Mouse (Mus musculus): ENCODE measurements at regions not wholly inside any gene's neighbourhood (a gene's known extent, or its start where the extent isn't known, plus 50 kb on each side); places are given as distances from the start of the nearest gene placed in this dataset.

DNA sequence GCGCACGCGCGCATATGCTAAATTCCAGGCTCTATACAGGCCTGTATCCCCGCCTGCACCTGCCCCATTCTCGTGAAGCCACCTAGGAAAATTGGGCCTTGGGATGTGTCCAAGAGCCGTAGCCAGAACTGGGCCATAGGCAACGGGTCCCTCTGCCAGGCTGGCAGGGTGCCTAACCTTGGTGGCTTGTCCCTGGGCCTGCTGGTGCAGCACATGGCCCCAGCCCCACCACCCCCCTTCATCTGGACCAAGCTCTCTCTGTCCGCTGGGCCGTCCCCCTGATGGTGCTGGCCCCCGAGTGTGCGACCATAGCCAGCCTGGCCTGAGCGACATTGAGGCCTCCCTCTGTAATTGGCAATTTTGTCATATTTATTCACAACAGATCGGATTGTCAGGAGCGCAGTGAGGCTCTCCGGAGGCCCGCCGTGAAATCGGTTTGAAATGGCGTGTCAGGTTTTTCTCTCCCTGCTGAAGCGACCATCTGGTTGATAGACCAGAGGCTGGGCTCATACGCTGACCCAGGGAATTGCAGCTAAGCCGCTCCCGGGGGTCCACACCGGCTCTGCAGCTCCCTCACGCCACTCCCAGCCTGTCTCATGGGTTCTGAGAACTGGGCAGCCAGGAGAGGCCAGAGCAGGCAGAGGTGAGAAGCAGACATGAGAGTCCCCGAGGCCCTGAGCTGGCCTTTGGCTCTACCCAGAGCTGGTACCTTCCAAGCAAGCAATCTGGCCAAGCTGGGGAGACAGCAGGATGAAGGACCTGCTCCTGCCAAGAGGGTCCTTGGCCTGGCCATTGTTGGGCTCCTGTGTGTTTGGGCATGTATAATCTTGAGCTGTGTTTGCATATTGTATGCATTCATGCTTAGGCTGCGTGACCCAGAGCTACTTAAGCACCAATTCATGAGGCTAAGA is 67.6 kb downstream of the Uncx start:
- H3K4me1 ChIP-seq (replicated peaks; ENCODE audit: control insufficient read depth, insufficient read depth) = no peaks in the 10 kb centered on the region
- 79% methylated on average over 28 of the region's 28 CpGs for WGBS
- ATAC-seq (ENCODE audit: low FRiP score, low TSS enrichment) (no peak), DNase-seq (ENCODE audit: low spot score) (no peak)
- TF ChIP-seq EP300 (optimal IDR thresholded peaks at IDR 0.05) (no peak), CTCF (IDR thresholded peaks at IDR 0.05; ENCODE audit: low read depth) (no peak)
- no peaks in the 10 kb centered on the region for H3K9me3 ChIP-seq (ENCODE audit: control insufficient read depth, low read length)
- no peak overlapping the region for H3K4me3 ChIP-seq (ENCODE audit: low read depth, low read length)
- H3K27ac ChIP-seq (replicated peaks) = no peak overlapping the region
- H3K27me3 ChIP-seq (ENCODE audit: control insufficient read depth, insufficient read depth, low read length) = no peaks in the 10 kb centered on the region
- H3K36me3 ChIP-seq (ENCODE audit: control insufficient read depth, insufficient read depth, low read length) = no peaks in the 10 kb centered on the region
- H3K9ac ChIP-seq (ENCODE audit: low read length) = no peak overlapping the region
- no peak overlapping the region for H3K4me2 ChIP-seq (replicated peaks; ENCODE audit: low read depth)

DNA sequence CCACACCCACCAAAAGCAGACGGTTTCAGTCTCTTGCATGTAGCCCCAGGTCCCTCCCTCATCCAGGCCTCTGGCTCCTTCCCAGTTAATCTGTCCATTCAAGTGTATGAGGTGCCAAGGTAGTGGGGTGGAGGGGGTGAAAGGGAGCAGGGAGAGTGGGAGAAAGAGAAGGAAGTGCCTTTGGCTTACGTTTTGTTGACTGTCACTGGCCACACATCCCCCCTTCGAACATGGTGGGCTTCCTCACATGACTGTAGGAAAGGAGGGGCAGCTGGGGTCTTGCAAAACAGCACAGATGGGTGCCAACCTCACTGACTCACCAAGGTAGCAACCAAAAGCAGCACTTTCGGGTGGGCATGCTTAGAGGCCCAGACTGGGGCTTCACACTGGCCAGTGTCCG is 68.9 kb downstream of the Uncx start:
- H3K4me2 ChIP-seq (replicated peaks; ENCODE audit: low read depth) = no peak overlapping the region
- H3K36me3 ChIP-seq (ENCODE audit: control insufficient read depth, insufficient read depth, low read length) = no peaks in the 10 kb centered on the region
- H3K9ac ChIP-seq (ENCODE audit: low read length) = no peak overlapping the region
- no peak overlapping the region for H3K27ac ChIP-seq (replicated peaks)
- TF ChIP-seq CTCF (IDR thresholded peaks at IDR 0.05; ENCODE audit: low read depth) (no peak), EP300 (optimal IDR thresholded peaks at IDR 0.05) (no peak)
- H3K9me3 ChIP-seq (ENCODE audit: control insufficient read depth, low read length) = no peaks in the 10 kb centered on the region
- DNase-seq (ENCODE audit: low spot score) = no peak
- no peaks in the 10 kb centered on the region for H3K27me3 ChIP-seq (ENCODE audit: control insufficient read depth, insufficient read depth, low read length)
- H3K4me1 ChIP-seq (replicated peaks; ENCODE audit: control insufficient read depth, insufficient read depth) = no peaks in the 10 kb centered on the region
- H3K4me3 ChIP-seq (ENCODE audit: low read depth, low read length) = no peak overlapping the region
- no peak for ATAC-seq (ENCODE audit: low FRiP score, low TSS enrichment)
- WGBS = 69% methylated on average over 5 of the region's 5 CpGs

DNA sequence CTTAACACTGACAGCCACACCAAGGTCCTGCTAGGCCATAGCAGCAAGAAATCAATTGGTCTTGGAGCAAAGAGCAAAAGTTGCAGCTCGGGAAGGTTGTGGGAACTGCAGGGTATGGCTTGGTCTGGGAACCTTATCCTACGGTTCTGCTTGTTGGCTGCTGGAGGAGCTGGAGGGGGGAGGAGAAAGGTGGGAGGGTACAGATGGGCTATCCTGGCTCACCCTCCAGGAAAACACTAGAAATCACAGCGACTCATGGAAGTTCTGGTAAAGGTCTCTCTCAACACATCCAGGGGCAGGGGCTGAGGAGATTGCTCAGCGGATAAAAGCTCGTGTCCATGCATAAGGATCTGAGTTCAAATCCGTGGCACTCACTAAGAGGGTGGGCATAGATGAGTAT is 69.4 kb downstream of the Uncx start:
- no peaks in the 10 kb centered on the region for H3K9me3 ChIP-seq (ENCODE audit: control insufficient read depth, low read length)
- 73% methylated on average over 6 of the region's 6 CpGs for WGBS
- TF ChIP-seq CTCF (IDR thresholded peaks at IDR 0.05; ENCODE audit: low read depth) = no peak
- TF ChIP-seq EP300 (optimal IDR thresholded peaks at IDR 0.05) = no peak
- H3K36me3 ChIP-seq (ENCODE audit: control insufficient read depth, insufficient read depth, low read length) = no peaks in the 10 kb centered on the region
- no peak overlapping the region for H3K4me3 ChIP-seq (ENCODE audit: low read depth, low read length)
- DNase-seq (ENCODE audit: low spot score) (no peak), ATAC-seq (ENCODE audit: low FRiP score, low TSS enrichment) (no peak)
- no peaks in the 10 kb centered on the region for H3K27me3 ChIP-seq (ENCODE audit: control insufficient read depth, insufficient read depth, low read length)
- no peak overlapping the region for H3K27ac ChIP-seq (replicated peaks)
- no peak overlapping the region for H3K4me2 ChIP-seq (replicated peaks; ENCODE audit: low read depth)
- H3K9ac ChIP-seq (ENCODE audit: low read length) = no peak overlapping the region
- H3K4me1 ChIP-seq (replicated peaks; ENCODE audit: control insufficient read depth, insufficient read depth) = no peaks in the 10 kb centered on the region

DNA sequence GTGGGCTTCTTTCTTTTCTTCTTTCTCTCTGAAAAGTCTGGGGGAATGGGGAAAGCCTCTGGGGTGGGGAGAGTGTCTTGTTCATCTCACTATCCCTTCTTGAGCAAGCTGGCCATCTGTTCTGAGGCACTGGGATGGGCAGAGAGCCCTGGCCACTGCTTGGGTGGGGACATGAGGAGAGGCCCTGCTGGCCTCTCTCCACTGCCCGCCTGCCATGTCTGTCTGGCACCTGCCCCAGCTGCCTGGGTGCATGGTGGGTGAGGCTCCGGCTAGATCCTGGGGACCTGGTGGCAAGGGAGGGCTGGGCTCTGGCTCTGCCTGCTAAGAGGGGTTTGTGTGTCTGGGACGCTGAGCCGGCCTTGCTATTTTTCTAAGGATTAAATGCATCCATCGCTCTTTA is 70.3 kb downstream of the Uncx start:
- no peak for DNase-seq (ENCODE audit: low spot score)
- no peak overlapping the region for H3K27ac ChIP-seq (replicated peaks)
- no peak overlapping the region for H3K4me2 ChIP-seq (replicated peaks; ENCODE audit: low read depth)
- H3K4me1 ChIP-seq (replicated peaks; ENCODE audit: control insufficient read depth, insufficient read depth) = no peaks in the 10 kb centered on the region
- WGBS = 71% methylated on average over 5 of the region's 5 CpGs
- H3K9ac ChIP-seq (ENCODE audit: low read length) = no peak overlapping the region
- no peaks in the 10 kb centered on the region for H3K27me3 ChIP-seq (ENCODE audit: control insufficient read depth, insufficient read depth, low read length)
- no peaks in the 10 kb centered on the region for H3K36me3 ChIP-seq (ENCODE audit: control insufficient read depth, insufficient read depth, low read length)
- H3K9me3 ChIP-seq (ENCODE audit: control insufficient read depth, low read length) = no peaks in the 10 kb centered on the region
- no peak overlapping the region for H3K4me3 ChIP-seq (ENCODE audit: low read depth, low read length)
- TF ChIP-seq CTCF (IDR thresholded peaks at IDR 0.05; ENCODE audit: low read depth) = no peak
- TF ChIP-seq EP300 (optimal IDR thresholded peaks at IDR 0.05) = no peak
- ATAC-seq (ENCODE audit: low FRiP score, low TSS enrichment) = no peak

GRCm38 (mm10) chr5:139619301-139620161 is 76.2 kb downstream of the Uncx start:
- H3K9me3 ChIP-seq (ENCODE audit: control insufficient read depth, low read length) = no peaks in the 10 kb centered on the region
- H3K9ac ChIP-seq (ENCODE audit: low read length) = no peak overlapping the region
- WGBS = 22% methylated on average over 36 of the region's 36 CpGs
- H3K27ac ChIP-seq (replicated peaks) = no peak overlapping the region
- peak overlapping the region; percentile 36; the same call in 1 of the 2 replicates for H3K4me2 ChIP-seq (replicated peaks; ENCODE audit: low read depth)
- H3K36me3 ChIP-seq (ENCODE audit: control insufficient read depth, insufficient read depth, low read length) = no peaks in the 10 kb centered on the region
- no peak for DNase-seq (ENCODE audit: low spot score)
- H3K27me3 ChIP-seq (ENCODE audit: control insufficient read depth, insufficient read depth, low read length) = no peaks in the 10 kb centered on the region
- TF ChIP-seq EP300 (optimal IDR thresholded peaks at IDR 0.05) (no peak), CTCF (IDR thresholded peaks at IDR 0.05; ENCODE audit: low read depth) (no peak)
- no peak overlapping the region for H3K4me3 ChIP-seq (ENCODE audit: low read depth, low read length)
- ATAC-seq (ENCODE audit: low FRiP score, low TSS enrichment) = no peak
- no peaks in the 10 kb centered on the region for H3K4me1 ChIP-seq (replicated peaks; ENCODE audit: control insufficient read depth, insufficient read depth)

All from stomach, postnatal 0 days (tissue).